Mouse (Mus musculus): Measurements from ENCODE around the gene Ube4a. TPM values are rescaled to one million over a fixed set of nuclear protein-coding genes. Genes with fewer than 3 reads are reported as not detected.

Ube4a gene
- total and polyA plus RNA-seq, 2 experiments from 2014 or later: 9.9 to 10.7 TPM

- DNase-seq (ENCODE audit: low spot score) (no peak), ATAC-seq (ENCODE audit: insufficient read depth, low read depth) (no peak)
- Histone ChIP-seq H3K27me3 (ENCODE audit: control insufficient read depth, insufficient read depth, low read length) (no peaks in the 10 kb centered on the region), H3K36me3 (replicated peaks; ENCODE audit: control insufficient read depth, insufficient read depth, low read length) (no peaks in the 10 kb centered on the region), H3K4me2 (ENCODE audit: low read depth, low read length) (no peak overlapping the region), H3K9me3 (replicated peaks; ENCODE audit: control insufficient read depth, low read length) (no peaks in the 10 kb centered on the region), H3K9ac (replicated peaks; ENCODE audit: low read depth, low read length) (no peak overlapping the region), H3K27ac (ENCODE audit: low read depth) (no peak overlapping the region), H3K4me1 (ENCODE audit: control insufficient read depth, insufficient read depth) (no peaks in the 10 kb centered on the region), H3K4me3 (ENCODE audit: low read depth, low read length) (no peak overlapping the region)
- WGBS: 88% methylated on average over 7 of the region's 7 CpGs
- TF ChIP-seq EP300 (IDR thresholded peaks at IDR 0.05; ENCODE audit: low read depth): no peak
- TF ChIP-seq CTCF (IDR thresholded peaks at IDR 0.05; ENCODE audit: low read depth): no peak
Observed at GRCm38 (mm10) chr9:44996590-44996989, 31.2 kb upstream of the Ube4a start.

GRCm38 (mm10) chr9:44994962-44995361 is 29.6 kb upstream of the Ube4a start:
- no peaks in the 10 kb centered on the region for H3K4me1 ChIP-seq (ENCODE audit: control insufficient read depth, insufficient read depth)
- H3K36me3 ChIP-seq (replicated peaks; ENCODE audit: control insufficient read depth, insufficient read depth, low read length): no peaks in the 10 kb centered on the region
- H3K27ac ChIP-seq (ENCODE audit: low read depth): no peak overlapping the region
- no peaks in the 10 kb centered on the region for H3K9me3 ChIP-seq (replicated peaks; ENCODE audit: control insufficient read depth, low read length)
- no peak overlapping the region for H3K4me3 ChIP-seq (ENCODE audit: low read depth, low read length)
- H3K9ac ChIP-seq (replicated peaks; ENCODE audit: low read depth, low read length): no peak overlapping the region
- H3K27me3 ChIP-seq (ENCODE audit: control insufficient read depth, insufficient read depth, low read length): no peaks in the 10 kb centered on the region
- H3K4me2 ChIP-seq (ENCODE audit: low read depth, low read length): no peak overlapping the region
- DNase-seq (ENCODE audit: low spot score): no peak
- no peak for ATAC-seq (ENCODE audit: insufficient read depth, low read depth)
- TF ChIP-seq CTCF (IDR thresholded peaks at IDR 0.05; ENCODE audit: low read depth): no peak
- no peak for TF ChIP-seq EP300 (IDR thresholded peaks at IDR 0.05; ENCODE audit: low read depth)
- WGBS: 42% methylated on average over 4 of the region's 4 CpGs

GRCm38 (mm10) chr9:44993268-44993667 is 27.9 kb upstream of the Ube4a start:
- no peak for TF ChIP-seq EP300 (IDR thresholded peaks at IDR 0.05; ENCODE audit: low read depth)
- TF ChIP-seq CTCF (IDR thresholded peaks at IDR 0.05; ENCODE audit: low read depth): no peak
- no peak for ATAC-seq (ENCODE audit: insufficient read depth, low read depth)
- DNase-seq (ENCODE audit: low spot score): no peak
- no peak overlapping the region for H3K9ac ChIP-seq (replicated peaks; ENCODE audit: low read depth, low read length)
- no peak overlapping the region for H3K4me3 ChIP-seq (ENCODE audit: low read depth, low read length)
- H3K27ac ChIP-seq (ENCODE audit: low read depth): no peak overlapping the region
- no peak overlapping the region for H3K4me2 ChIP-seq (ENCODE audit: low read depth, low read length)
- H3K36me3 ChIP-seq (replicated peaks; ENCODE audit: control insufficient read depth, insufficient read depth, low read length): no peaks in the 10 kb centered on the region
- H3K4me1 ChIP-seq (ENCODE audit: control insufficient read depth, insufficient read depth): no peaks in the 10 kb centered on the region
- 80% methylated on average over 2 of the region's 2 CpGs for WGBS
- no peaks in the 10 kb centered on the region for H3K27me3 ChIP-seq (ENCODE audit: control insufficient read depth, insufficient read depth, low read length)
- no peaks in the 10 kb centered on the region for H3K9me3 ChIP-seq (replicated peaks; ENCODE audit: control insufficient read depth, low read length)

- Histone ChIP-seq H3K4me2 (ENCODE audit: low read depth, low read length) (no peak overlapping the region), H3K36me3 (replicated peaks; ENCODE audit: control insufficient read depth, insufficient read depth, low read length) (no peaks in the 10 kb centered on the region), H3K27ac (ENCODE audit: low read depth) (no peak overlapping the region), H3K9ac (replicated peaks; ENCODE audit: low read depth, low read length) (no peak overlapping the region), H3K4me3 (ENCODE audit: low read depth, low read length) (no peak overlapping the region), H3K4me1 (ENCODE audit: control insufficient read depth, insufficient read depth) (no peaks in the 10 kb centered on the region), H3K27me3 (ENCODE audit: control insufficient read depth, insufficient read depth, low read length) (no peaks in the 10 kb centered on the region), H3K9me3 (replicated peaks; ENCODE audit: control insufficient read depth, low read length) (no peaks in the 10 kb centered on the region)
- DNase-seq (ENCODE audit: low spot score) (no peak), ATAC-seq (ENCODE audit: insufficient read depth, low read depth) (no peak)
- TF ChIP-seq CTCF (IDR thresholded peaks at IDR 0.05; ENCODE audit: low read depth) (no peak), EP300 (IDR thresholded peaks at IDR 0.05; ENCODE audit: low read depth) (no peak)
Observed at GRCm38 (mm10) chr9:44992271-44992670, 26.9 kb upstream of the Ube4a start.

GRCm38 (mm10) chr9:44991821-44992220 is 26.4 kb upstream of the Ube4a start:
- 59% methylated on average over 2 of the region's 2 CpGs for WGBS
- Histone ChIP-seq H3K4me2 (ENCODE audit: low read depth, low read length) (no peak overlapping the region), H3K36me3 (replicated peaks; ENCODE audit: control insufficient read depth, insufficient read depth, low read length) (no peaks in the 10 kb centered on the region), H3K27ac (ENCODE audit: low read depth) (no peak overlapping the region), H3K9ac (replicated peaks; ENCODE audit: low read depth, low read length) (no peak overlapping the region), H3K27me3 (ENCODE audit: control insufficient read depth, insufficient read depth, low read length) (no peaks in the 10 kb centered on the region), H3K4me3 (ENCODE audit: low read depth, low read length) (no peak overlapping the region), H3K9me3 (replicated peaks; ENCODE audit: control insufficient read depth, low read length) (no peaks in the 10 kb centered on the region), H3K4me1 (ENCODE audit: control insufficient read depth, insufficient read depth) (no peaks in the 10 kb centered on the region)
- DNase-seq (ENCODE audit: low spot score): no peak
- TF ChIP-seq EP300 (IDR thresholded peaks at IDR 0.05; ENCODE audit: low read depth): no peak
- TF ChIP-seq CTCF (IDR thresholded peaks at IDR 0.05; ENCODE audit: low read depth): no peak
- ATAC-seq (ENCODE audit: insufficient read depth, low read depth): no peak

GRCm38 (mm10) chr9:44986976-44987375 is 21.6 kb upstream of the Ube4a start:
- H3K9me3 ChIP-seq (replicated peaks; ENCODE audit: control insufficient read depth, low read length): no peaks in the 10 kb centered on the region
- H3K27ac ChIP-seq (ENCODE audit: low read depth): no peak overlapping the region
- TF ChIP-seq CTCF (IDR thresholded peaks at IDR 0.05; ENCODE audit: low read depth): no peak
- TF ChIP-seq EP300 (IDR thresholded peaks at IDR 0.05; ENCODE audit: low read depth): no peak
- H3K4me3 ChIP-seq (ENCODE audit: low read depth, low read length): no peak overlapping the region
- no peak for ATAC-seq (ENCODE audit: insufficient read depth, low read depth)
- H3K9ac ChIP-seq (replicated peaks; ENCODE audit: low read depth, low read length): no peak overlapping the region
- no peak for DNase-seq (ENCODE audit: low spot score)
- no peak overlapping the region for H3K4me2 ChIP-seq (ENCODE audit: low read depth, low read length)
- no peaks in the 10 kb centered on the region for H3K36me3 ChIP-seq (replicated peaks; ENCODE audit: control insufficient read depth, insufficient read depth, low read length)
- H3K4me1 ChIP-seq (ENCODE audit: control insufficient read depth, insufficient read depth): no peaks in the 10 kb centered on the region
- WGBS: 46% methylated on average over 5 of the region's 5 CpGs
- H3K27me3 ChIP-seq (ENCODE audit: control insufficient read depth, insufficient read depth, low read length): no peaks in the 10 kb centered on the region

Measured in heart, postnatal 0 days (tissue).